14 mouse cellular contexts compared by ENCODE assay signal in the genomic region with DNA sequence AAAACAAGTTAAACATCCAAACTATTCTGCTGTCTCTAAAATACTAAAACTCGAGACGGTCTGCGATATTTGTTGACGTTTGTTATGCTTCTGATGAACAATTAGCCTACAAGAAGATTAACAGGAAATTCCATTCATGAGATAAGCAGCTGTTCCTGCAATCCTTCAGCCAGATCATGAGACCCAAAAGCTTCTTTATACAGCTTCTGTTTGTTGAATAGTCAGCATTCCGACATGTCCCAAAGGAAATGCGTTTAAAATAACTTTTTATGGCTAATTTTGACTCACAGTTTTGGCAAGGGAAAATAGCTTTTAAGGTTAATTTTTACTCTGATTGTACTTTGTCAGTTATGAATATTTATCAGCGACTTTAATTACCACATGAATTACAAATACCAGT. TPM values are rescaled to one million over a fixed set of nuclear protein-coding genes. Genes with fewer than 3 reads are reported as not detected.
DNase-seq lines count a peak whose midpoint lies in the region; ATAC-seq and TF ChIP-seq lines count a peak whose summit lies in the region.
"Had no signal": no experiment of that assay in that cellular context is flagged by ENCODE, and none has a peak within 500 bp of the region (broad histone marks: within the 10 kb centered on the region; RNA-seq: fewer than 3 reads in every experiment).

No protein-coding gene starts in this region.

- no peaks in the 10 kb centered on the region for H3K4me1 ChIP-seq in lung, postnatal 0 days (ENCODE audit: insufficient read depth, low read depth, low read length)
- peaks cover 4% of the 10 kb centered on the region for H3K4me1 ChIP-seq in forebrain, embryonic 12.5 days

- H3K27ac ChIP-seq in layer of hippocampus, adult 2 months, result peak overlapping the region; percentile 5; the same call in 1 of the 2 replicates
- peak overlapping the region; percentile 43 for H3K27ac ChIP-seq in lung, postnatal 0 days (ENCODE audit: low read length)
- no peak overlapping the region for H3K27ac ChIP-seq in forebrain, embryonic 12.5 days
- H3K27ac ChIP-seq: embryonic facial prominence, embryonic 13.5 days had no signal

- H3K36me3 ChIP-seq in lung, postnatal 0 days (ENCODE audit: insufficient read depth, low read length), result no peaks in the 10 kb centered on the region
- no peaks in the 10 kb centered on the region for H3K36me3 ChIP-seq in forebrain, embryonic 12.5 days (replicated peaks)
- H3K36me3 ChIP-seq: embryonic facial prominence, embryonic 13.5 days had no signal

- no peaks in the 10 kb centered on the region for H3K27me3 ChIP-seq in lung, postnatal 0 days (replicated peaks; ENCODE audit: insufficient read depth, low read length)
- H3K27me3 ChIP-seq in forebrain, embryonic 12.5 days, result peaks cover 5% of the 10 kb centered on the region; the same call in 1 of the 2 replicates
- H3K27me3 ChIP-seq: embryonic facial prominence, embryonic 13.5 days; Patski had no signal

- H3K4me2 ChIP-seq in lung, postnatal 0 days (replicated peaks; ENCODE audit: low read depth, low read length), result 0 out of 2 replicates have a peak overlapping the region, but pooled peaks have one; percentile 2
- H3K4me2 ChIP-seq in forebrain, embryonic 12.5 days, result no peak overlapping the region
- H3K4me2 ChIP-seq: embryonic facial prominence, embryonic 13.5 days had no signal

- no peak overlapping the region for H3K9ac ChIP-seq in lung, postnatal 0 days (replicated peaks; ENCODE audit: low read depth)
- no peak overlapping the region for H3K9ac ChIP-seq in forebrain, embryonic 12.5 days
- H3K9ac ChIP-seq: embryonic facial prominence, embryonic 13.5 days had no signal

- no peaks in the 10 kb centered on the region for H3K9me3 ChIP-seq in lung, postnatal 0 days (ENCODE audit: low read length)
- H3K9me3 ChIP-seq in forebrain, embryonic 12.5 days, result no peaks in the 10 kb centered on the region
- H3K9me3 ChIP-seq: embryonic facial prominence, embryonic 13.5 days had no signal

- TF ChIP-seq EP300 in lung, postnatal 0 days (IDR thresholded peaks at IDR 0.05), result peak; percentile 83

- TF ChIP-seq CTCF in layer of hippocampus, adult 2 months (conservative IDR thresholded peaks at IDR 0.05), result no peak
- TF ChIP-seq CTCF in lung, postnatal 0 days (IDR thresholded peaks at IDR 0.05), result no peak

- WGBS in lung, postnatal 0 days, result 23% methylated on average over 7 of the region's 7 CpGs
- 45% methylated on average over 7 of the region's 7 CpGs for WGBS in forebrain, embryonic 12.5 days

- peak; percentile 3 for DNase-seq in gastrocnemius, adult 18-20 months (ENCODE audit: low spot score)
- DNase-seq in gastrocnemius, adult 8-10 months (ENCODE audit: low spot score in 2 of 2), result no peak
- no peak for DNase-seq in layer of hippocampus, adult 2 months (ENCODE audit: low spot score in 2 of 2)
- no peak for DNase-seq in layer of hippocampus, adult 11-12 months (ENCODE audit: low spot score)
- DNase-seq in NIH3T3 (ENCODE audit: low read depth), result peak; percentile 53
- DNase-seq in lung, postnatal 0 days (ENCODE audit: low spot score), result peak; percentile 74
- no peak for DNase-seq in layer of hippocampus, postnatal 25 days (ENCODE audit: extremely low spot score in 1 of 2, low spot score in 1 of 2)
- DNase-seq: adrenal gland, postnatal 14 days; B cell, adult 2 months; cerebellum, adult 2 months; thymus, postnatal 4 days had no signal

- no peak overlapping the region for H3K4me3 ChIP-seq in layer of hippocampus, adult 2 months
- no peak overlapping the region for H3K4me3 ChIP-seq in lung, postnatal 0 days (ENCODE audit: low read depth, low read length)
- no peak overlapping the region for H3K4me3 ChIP-seq in forebrain, embryonic 12.5 days (replicated peaks)
- H3K4me3 ChIP-seq: embryonic facial prominence, embryonic 13.5 days had no signal

- peak; percentile 63 for ATAC-seq in lung, postnatal 0 days
- no peak for ATAC-seq in forebrain, embryonic 12.5 days (ENCODE audit: low FRiP score)
- ATAC-seq: Patski had no signal

RNA-seq across cellular contexts. Expression of gene Basp1, which starts 46.3 kb away (rescaled TPM):
- total RNA-seq in gastrocnemius, adult 18-20 months (2021), result 1 to 10 TPM in 1 of 2 experiments, under 1 TPM in 1; 0.71 to 1.9 TPM
- total RNA-seq in gastrocnemius, adult 8-10 months (2022), result 1 to 10 TPM in 1 of 4 experiments, under 1 TPM in 3; 0.34 to 1.5 (median 0.75) TPM
- total RNA-seq in layer of hippocampus, adult 2 months (2021), result 100 to 1,000 TPM; 576 to 634 TPM
- 7.1 and 8.7 TPM in 2 replicates for polyA plus RNA-seq in lung, postnatal 0 days (2015; fragmentation: Nextera tagmentation; extraction: Ambion mirVana)
- 154 and 231 TPM in 2 replicates for polyA plus RNA-seq in forebrain, embryonic 12.5 days (2016; fragmentation: Nextera tagmentation; extraction: Ambion mirVana)
- 100 to 1,000 TPM; 666 to 703 TPM for total RNA-seq in layer of hippocampus, postnatal 25 days (2021)

Comparison
In these comparisons a context has a peak if more than half of its experiments do, and no peak if none do; other contexts are left out.
1. DNase-seq: peak in gastrocnemius, adult 18-20 months (single experiment), NIH3T3 (single experiment) and lung, postnatal 0 days (single experiment); none in gastrocnemius, adult 8-10 months (0 of 2), layer of hippocampus, adult 2 months (0 of 2), layer of hippocampus, adult 11-12 months (single experiment) and layer of hippocampus, postnatal 25 days (0 of 2).
2. RNA of gene Basp1, which starts 46.3 kb away (total RNA-seq): 666 to 703 TPM in layer of hippocampus, postnatal 25 days and 576 to 634 TPM in layer of hippocampus, adult 2 months; 0.71 to 1.9 TPM in gastrocnemius, adult 18-20 months and 0.34 to 1.5 TPM in gastrocnemius, adult 8-10 months; every median in the first group is over 100 times any median in the second.